Mouse (Mus musculus): ENCODE measurements at regions not wholly inside any gene's neighbourhood (a gene's known extent, or its start where the extent isn't known, plus 50 kb on each side); places are given as distances from the start of the nearest gene placed in this dataset.

GRCm38 (mm10) chr4:54161337-54161993, 335.6 kb downstream of the Tmem38b start:
- no peak for DNase-seq (ENCODE audit: low spot score in 2 of 2)

GRCm38 (mm10) chr4:54162308-54162707, 336.5 kb downstream of the Tmem38b start:
- no peak for DNase-seq (ENCODE audit: low spot score in 2 of 2)

- no peak for DNase-seq (ENCODE audit: low spot score in 2 of 2)
These were observed 344.5 kb downstream of the Tmem38b start for GRCm38 (mm10) chr4:54170202-54170931.

- DNase-seq (ENCODE audit: low spot score in 2 of 2), result no peak
These were observed 358.4 kb downstream of the Tmem38b start for GRCm38 (mm10) chr4:54184213-54184612.

- DNase-seq (ENCODE audit: low spot score in 2 of 2), result no peak
These were observed 369.9 kb downstream of the Tmem38b start for GRCm38 (mm10) chr4:54195734-54196133.

- DNase-seq (ENCODE audit: low spot score in 2 of 2), result no peak
These were observed 376.6 kb downstream of the Tmem38b start for GRCm38 (mm10) chr4:54202440-54202839.

- no peak for DNase-seq (ENCODE audit: low spot score in 2 of 2)
These were observed 398.7 kb downstream of the Tmem38b start for GRCm38 (mm10) chr4:54224572-54224971.
